Comparison of ENCODE assay signal across 9 mouse cellular contexts in genomic region chr4:88275571-88276041, GRCm38 (mm10).
DNase-seq lines count a peak whose midpoint lies in the region; ATAC-seq lines count a peak whose summit lies in the region.
"Had no signal": no experiment of that assay in that cellular context is flagged by ENCODE, and none has a peak within 500 bp of the region (broad histone marks: within the 10 kb centered on the region; RNA-seq: fewer than 3 reads in every experiment).

No protein-coding gene starts in this region.

- 31% methylated on average over 6 of the region's 6 CpGs for WGBS in kidney, embryonic 16.5 days

- peaks cover 10% of the 10 kb centered on the region; the same call in 1 of the 2 replicates for H3K4me1 ChIP-seq in kidney, embryonic 16.5 days (ENCODE audit: insufficient read depth, low read length)

- peak overlapping the region; percentile 20 for H3K4me2 ChIP-seq in kidney, embryonic 16.5 days (replicated peaks; ENCODE audit: low read depth, low read length)

- DNase-seq in adrenal gland, adult 2 months: peak; percentile 9
- no peak for DNase-seq in adrenal gland, adult 18-20 months (ENCODE audit: low spot score in 2 of 2)
- no peak for DNase-seq in kidney, postnatal 14 days
- peak; percentile 49 for DNase-seq in NIH3T3 (ENCODE audit: low read depth)
- DNase-seq in urinary bladder, postnatal 14 days (ENCODE audit: low spot score): no peak
- DNase-seq in adrenal gland, adult 8-10 months: no peak
- DNase-seq: left cerebral cortex, postnatal 4 days had no signal

- H3K27ac ChIP-seq in kidney, embryonic 16.5 days (ENCODE audit: low read length): peak overlapping the region; percentile 54

- peak; percentile 63; the same call in 1 of the 2 replicates for ATAC-seq in kidney, embryonic 16.5 days (ENCODE audit: low FRiP score, low TSS enrichment)
- ATAC-seq in megakaryocyte, adult 5-6 weeks (ENCODE audit: poor library complexity, severe bottlenecking): peak; percentile 73

- no peaks in the 10 kb centered on the region for H3K36me3 ChIP-seq in kidney, embryonic 16.5 days (ENCODE audit: insufficient read depth, low read length)

- H3K4me3 ChIP-seq in kidney, embryonic 16.5 days (ENCODE audit: low read length): no peak overlapping the region

- H3K27me3 ChIP-seq in kidney, embryonic 16.5 days (ENCODE audit: insufficient read depth, low read length): no peaks in the 10 kb centered on the region

- no peak overlapping the region for H3K9ac ChIP-seq in kidney, embryonic 16.5 days (replicated peaks; ENCODE audit: low read length)

- H3K9me3 ChIP-seq in kidney, embryonic 16.5 days (ENCODE audit: low read length): no peaks in the 10 kb centered on the region

Comparison
In these comparisons a context has a peak if more than half of its experiments do, and no peak if none do; other contexts are left out.
1. DNase-seq: peak in adrenal gland, adult 2 months (single experiment) and NIH3T3 (single experiment); none in adrenal gland, adult 18-20 months (0 of 2), kidney, postnatal 14 days (single experiment), urinary bladder, postnatal 14 days (single experiment) and adrenal gland, adult 8-10 months (single experiment).